Mouse (Mus musculus) erythroid progenitor cell, adult 5-6 weeks (primary cell): ENCODE measurements around the gene Zfp367. TPM values are rescaled to one million over a fixed set of nuclear protein-coding genes. Genes with fewer than 3 reads are reported as not detected.

Experiments
- ATAC-seq: replicated peaks from 2 replicates; pipeline ENCODE4 v1.8.0; 2016; ENCODE audit warnings: moderate number of reproducible peaks, mild to moderate bottlenecking, moderate TSS enrichment, inconsistent platforms; ENCODE audit not compliant: poor library complexity, low FRiP score, severe bottlenecking
- total RNA-seq, 2 experiments: library from RNA; stranded (forward) in 1 of 2; stranded (reverse) in 1 of 2; fragments of 150-400 nt in 1 of 2; fragments of 186-747, 209-891 nt in 1 of 2; gene quantifications; 2 replicates each; pipeline versions ENCODE4 v1.2.3 to v1.2.4; 2015 to 2017; ENCODE audit warnings: low replicate concordance in 2 of 2

Zfp367 gene
- total RNA-seq, 2 experiments from 2014 or later = 93.5 to 120 TPM

GRCm38 (mm10) chr13:64156966-64157365, 4.0 kb upstream of the Zfp367 start:
- no peak for ATAC-seq

GRCm38 (mm10) chr13:64155171-64155571, 2.2 kb upstream of the Zfp367 start:
- ATAC-seq = no peak

- ATAC-seq = no peak
These were observed 1.6 kb upstream of the Zfp367 start for GRCm38 (mm10) chr13:64154651-64155050.

GRCm38 (mm10) chr13:64153751-64154267, 807 bp upstream of the Zfp367 start:
- no peak for ATAC-seq

- no peak for ATAC-seq
These were observed 325 bp downstream of the Zfp367 start for GRCm38 (mm10) chr13:64152671-64153082.

GRCm38 (mm10) chr13:64152241-64152669, 747 bp downstream of the Zfp367 start:
- ATAC-seq = peak; percentile 67

GRCm38 (mm10) chr13:64150121-64150520, 2.9 kb downstream of the Zfp367 start:
- ATAC-seq = no peak

- ATAC-seq = no peak
These were observed 23.2 kb downstream of the Zfp367 start for GRCm38 (mm10) chr13:64129616-64130375.

- peak; percentile 87 for ATAC-seq
These were observed 24.0 kb downstream of the Zfp367 start, which contains the start of gene Slc35d2 for GRCm38 (mm10) chr13:64128858-64129615. Gene Slc35d2, minus strand, starts transcription at chr13:64129368.

GRCm38 (mm10) chr13:64126316-64126715, 26.7 kb downstream of the Zfp367 start:
- ATAC-seq = no peak

GRCm38 (mm10) chr13:64124886-64125285, 28.1 kb downstream of the Zfp367 start:
- ATAC-seq = no peak

- ATAC-seq = no peak
These were observed 29.4 kb downstream of the Zfp367 start for GRCm38 (mm10) chr13:64123491-64124188.

GRCm38 (mm10) chr13:64120760-64121159, 32.2 kb downstream of the Zfp367 start:
- no peak for ATAC-seq

- ATAC-seq = no peak
These were observed 35.6 kb downstream of the Zfp367 start for GRCm38 (mm10) chr13:64117442-64117841.

GRCm38 (mm10) chr13:64110421-64110820, 42.6 kb downstream of the Zfp367 start:
- ATAC-seq = no peak

GRCm38 (mm10) chr13:64108381-64108850, 44.6 kb downstream of the Zfp367 start:
- no peak for ATAC-seq

GRCm38 (mm10) chr13:64107535-64107934, 45.5 kb downstream of the Zfp367 start:
- no peak for ATAC-seq

GRCm38 (mm10) chr13:64107105-64107504, 45.9 kb downstream of the Zfp367 start:
- ATAC-seq = no peak

GRCm38 (mm10) chr13:64105690-64106089, 47.3 kb downstream of the Zfp367 start:
- ATAC-seq = no peak

GRCm38 (mm10) chr13:64100186-64100585, 52.8 kb downstream of the Zfp367 start:
- peak; percentile 49; the same call in 1 of the 2 replicates for ATAC-seq
